Mouse (Mus musculus) heart, adult 2 months (tissue): Measurements from ENCODE around the gene Pld5.

Experiments
- CTCF ChIP-seq: fragments of 200-600 bp; IDR thresholded peaks from 2 replicates; pipeline ENCODE4 v1.8.1; 2022; ENCODE audit warnings: antibody characterized with exemption, mild to moderate bottlenecking, moderate library complexity
- EP300 ChIP-seq: fragments of 200-500 bp; IDR thresholded peaks from 2 replicates; pipeline ENCODE4 v1.6.1; 2011; ENCODE audit warnings: low read depth, low read length, control low read depth; ENCODE audit not compliant: insufficient read depth
- POLR2A ChIP-seq: fragments of 200-500 bp; IDR thresholded peaks from 2 replicates; pipeline ENCODE4 v1.6.1; 2011; ENCODE audit warnings: mild to moderate bottlenecking, low read depth, low read length, control low read depth; ENCODE audit not compliant: insufficient read depth

GRCm38 (mm10) chr1:176082306-176082705, 192.8 kb downstream of the Pld5 start:
- TF ChIP-seq CTCF (no peak), POLR2A (no peak), EP300 (no peak)
